Mouse (Mus musculus): ENCODE results near the gene Lhb.

Lhb gene

DNA sequence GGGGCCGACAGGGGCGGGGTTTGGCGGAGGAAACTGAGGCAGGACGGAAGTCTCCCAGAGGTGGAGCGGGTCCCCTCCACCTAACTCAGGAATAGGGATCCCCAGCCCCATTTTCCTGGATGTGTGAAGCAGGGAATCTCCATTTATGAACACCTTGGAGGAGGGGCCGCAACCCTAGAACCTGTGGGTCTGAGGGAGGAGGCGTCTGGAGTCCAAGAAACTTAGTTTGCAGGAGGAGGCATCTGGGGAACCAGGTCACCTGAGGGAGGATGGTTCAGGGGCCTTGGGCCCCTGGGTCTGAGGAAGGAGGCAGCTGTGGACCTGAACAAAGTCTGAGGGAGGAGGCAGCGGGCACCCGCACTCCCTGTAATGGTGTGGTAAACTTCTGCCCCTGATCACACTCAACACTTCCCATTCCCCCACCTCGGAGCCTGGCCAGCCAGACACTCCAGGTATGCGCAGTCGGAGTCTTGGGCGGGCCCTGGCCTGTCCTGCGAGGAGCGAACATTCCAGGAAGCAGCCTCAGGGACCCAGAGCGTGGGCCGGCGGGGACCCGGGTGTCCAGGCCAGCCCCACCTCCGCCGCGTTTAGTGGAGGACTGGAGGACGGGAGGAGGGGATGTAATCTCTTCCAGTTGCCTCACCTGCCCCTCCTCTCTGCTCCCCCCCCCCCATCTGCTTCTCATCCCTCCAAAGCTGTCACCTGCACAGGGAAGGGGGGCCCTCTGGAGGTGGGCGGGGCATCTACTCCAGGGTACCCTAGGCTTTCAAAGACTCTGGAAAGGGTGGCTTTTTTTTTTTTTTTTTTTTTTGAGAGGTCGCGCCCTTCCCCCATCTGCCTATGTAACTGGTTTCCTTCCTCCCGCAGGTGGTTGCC is 6.5 kb upstream of the Lhb start:
- no peak for DNase-seq (ENCODE audit: low spot score in 2 of 2)

DNA sequence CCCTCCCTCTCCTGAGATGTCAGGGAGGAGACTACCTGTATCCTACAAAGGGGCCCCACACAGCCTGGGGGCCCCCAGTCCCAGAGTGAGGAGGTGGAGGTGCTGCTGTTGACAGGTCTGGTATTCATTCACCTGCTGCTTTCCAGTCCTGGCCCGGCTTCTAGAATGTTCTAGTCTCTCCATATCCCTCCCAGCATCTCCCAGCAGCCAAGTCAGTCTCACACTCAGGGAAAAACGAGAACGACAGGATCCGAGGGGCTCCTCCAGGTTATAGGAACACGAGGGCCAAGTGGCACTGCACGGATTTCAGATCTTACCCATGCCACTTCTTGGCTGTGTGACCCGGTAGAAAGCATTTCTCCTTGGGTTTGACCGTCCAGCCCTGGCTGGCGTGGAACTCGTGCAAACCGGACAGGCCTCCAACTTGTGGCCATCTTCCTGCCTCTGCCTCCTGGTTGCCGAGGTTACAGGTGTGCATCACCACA is 5.8 kb upstream of the Lhb start:
- DNase-seq (ENCODE audit: low spot score in 2 of 2), result no peak

DNA sequence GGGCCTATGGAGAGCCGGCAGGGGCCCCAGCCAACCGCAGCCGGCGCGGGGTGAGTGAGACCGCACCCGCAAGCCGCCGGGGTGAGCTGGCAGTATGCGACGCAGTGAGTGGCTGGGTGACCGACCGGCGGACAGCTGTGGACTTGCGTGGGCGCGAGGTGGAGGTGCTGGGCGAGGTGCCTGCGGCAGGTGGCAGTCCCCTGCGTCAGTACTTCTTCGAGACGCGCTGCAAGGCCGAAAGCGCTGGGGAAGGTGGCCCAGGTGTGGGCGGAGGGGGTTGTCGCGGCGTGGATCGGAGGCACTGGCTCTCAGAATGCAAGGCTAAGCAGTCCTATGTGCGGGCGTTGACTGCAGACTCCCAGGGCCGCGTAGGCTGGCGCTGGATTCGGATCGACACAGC is 5.0 kb upstream of the Lhb start:
- DNase-seq (ENCODE audit: low spot score in 2 of 2), result no peak

DNA sequence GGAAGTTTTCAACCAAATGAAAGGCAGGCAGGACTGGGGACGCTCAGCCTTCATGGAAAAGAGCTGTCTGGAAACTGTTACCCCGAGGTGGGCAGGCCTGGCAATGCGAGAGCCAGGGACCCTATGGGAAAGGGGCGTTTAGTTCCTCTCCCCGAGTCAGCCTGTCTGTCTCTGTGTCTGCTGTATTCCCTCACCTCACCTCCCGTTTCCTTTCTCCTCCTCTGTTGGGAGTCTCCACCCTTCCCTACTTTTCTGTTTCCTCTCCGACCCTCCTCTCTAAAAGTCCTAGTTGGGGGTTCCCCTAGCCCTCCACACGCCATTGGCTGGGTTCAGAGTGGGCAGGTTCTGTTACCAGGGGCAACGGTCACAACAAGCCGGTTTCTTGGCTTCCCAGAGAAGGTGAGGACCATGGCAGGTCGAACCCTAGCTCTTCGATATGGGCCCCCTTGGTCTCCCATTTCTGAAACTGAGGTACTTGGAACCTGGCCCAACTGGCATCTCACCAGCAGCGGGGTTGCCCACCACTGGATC is 2.6 kb upstream of the Lhb start:
- no peak for DNase-seq (ENCODE audit: low spot score in 2 of 2)

DNA sequence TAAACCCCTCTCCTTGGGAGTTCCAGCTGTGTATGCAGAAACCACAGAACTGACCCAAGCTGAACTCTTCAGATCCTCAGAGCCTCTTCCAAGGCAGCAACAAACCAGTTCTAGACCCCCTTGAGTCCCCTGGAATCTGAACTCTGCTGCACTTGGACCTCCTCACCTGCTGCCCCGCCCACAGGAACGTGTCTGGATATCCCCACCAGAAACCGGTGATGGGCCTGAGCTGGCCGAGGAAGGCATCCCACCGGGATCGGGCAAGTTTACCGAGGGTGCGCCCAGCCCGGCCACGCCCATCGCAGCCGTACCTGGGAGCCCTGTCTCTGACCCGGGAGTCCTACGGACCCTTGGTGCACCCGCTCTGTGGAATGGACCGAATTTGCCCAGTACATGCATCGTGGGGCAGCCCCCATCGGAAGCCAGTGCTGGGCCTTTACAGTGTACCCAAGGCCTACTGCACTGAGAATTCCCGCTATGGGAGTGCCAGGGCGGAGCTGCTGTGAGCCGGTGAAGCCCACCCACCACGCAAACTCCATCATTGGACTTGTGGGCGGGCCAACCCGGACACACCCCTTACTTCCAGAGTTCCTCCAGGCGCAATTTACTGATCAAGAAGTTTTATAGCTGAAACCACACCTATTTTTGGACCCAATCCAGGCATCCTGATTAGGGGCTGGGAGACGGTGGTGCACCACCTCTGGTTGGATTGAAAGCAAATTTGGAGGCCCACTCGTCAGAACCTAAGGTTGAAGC is 583 bp upstream of the Lhb start:
- no peak for DNase-seq (ENCODE audit: low spot score in 2 of 2)

DNA sequence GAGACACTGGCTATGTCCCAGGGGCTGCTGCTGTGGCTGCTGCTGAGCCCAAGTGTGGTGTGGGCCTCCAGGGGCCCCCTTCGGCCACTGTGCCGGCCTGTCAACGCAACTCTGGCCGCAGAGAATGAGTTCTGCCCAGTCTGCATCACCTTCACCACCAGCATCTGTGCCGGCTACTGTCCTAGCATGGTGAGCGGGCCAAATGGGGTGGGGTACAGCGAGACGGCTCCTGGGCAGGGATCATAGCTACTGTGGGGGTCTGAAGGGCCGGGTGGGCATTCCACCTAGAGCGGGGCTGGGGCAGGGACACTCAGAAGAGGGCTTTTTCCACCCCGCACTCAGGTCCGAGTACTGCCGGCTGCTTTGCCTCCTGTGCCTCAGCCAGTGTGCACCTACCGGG is 574 bp downstream of the Lhb start:
- no peak for DNase-seq (ENCODE audit: low spot score in 2 of 2)

DNA sequence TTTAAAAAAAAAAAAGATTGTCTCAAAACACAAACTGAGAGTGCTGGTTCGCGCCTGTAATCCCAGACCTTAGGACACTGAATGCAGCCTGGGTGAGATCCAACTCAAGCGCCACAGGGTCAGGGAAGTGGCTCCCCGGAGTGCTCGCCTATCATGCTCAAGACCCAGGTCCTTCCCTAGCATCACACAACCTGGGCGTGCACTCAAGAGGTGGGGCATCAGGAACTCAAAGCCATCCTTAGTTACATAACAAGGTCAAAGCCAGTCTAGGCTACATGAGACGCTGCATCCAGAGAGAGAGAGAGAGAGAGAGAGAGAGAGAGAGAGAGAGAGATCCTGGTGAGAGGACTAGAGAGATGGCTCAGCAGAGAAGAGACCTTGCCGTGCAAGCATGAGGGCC is 5.9 kb downstream of the Lhb start:
- no peak for DNase-seq (ENCODE audit: low spot score in 2 of 2)

DNA sequence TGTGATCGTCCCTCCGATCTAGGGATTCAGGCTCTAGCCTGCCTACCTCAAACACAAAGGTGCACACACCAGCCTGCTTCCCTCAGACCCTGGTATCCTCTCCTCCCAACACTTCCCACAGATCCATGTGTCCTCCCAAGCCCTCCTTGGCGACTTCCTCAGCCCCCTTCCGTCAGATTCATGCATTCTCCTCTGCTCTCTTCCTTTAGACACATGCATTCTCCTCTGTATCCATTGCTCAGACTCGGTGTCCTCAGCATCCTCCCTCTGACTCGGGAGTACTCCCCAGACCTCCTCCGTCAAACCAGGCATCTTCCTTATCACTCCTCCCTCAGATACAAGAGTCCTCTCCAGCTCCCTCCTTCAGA is 13.2 kb downstream of the Lhb start:
- DNase-seq (ENCODE audit: low spot score in 2 of 2), result no peak

DNA sequence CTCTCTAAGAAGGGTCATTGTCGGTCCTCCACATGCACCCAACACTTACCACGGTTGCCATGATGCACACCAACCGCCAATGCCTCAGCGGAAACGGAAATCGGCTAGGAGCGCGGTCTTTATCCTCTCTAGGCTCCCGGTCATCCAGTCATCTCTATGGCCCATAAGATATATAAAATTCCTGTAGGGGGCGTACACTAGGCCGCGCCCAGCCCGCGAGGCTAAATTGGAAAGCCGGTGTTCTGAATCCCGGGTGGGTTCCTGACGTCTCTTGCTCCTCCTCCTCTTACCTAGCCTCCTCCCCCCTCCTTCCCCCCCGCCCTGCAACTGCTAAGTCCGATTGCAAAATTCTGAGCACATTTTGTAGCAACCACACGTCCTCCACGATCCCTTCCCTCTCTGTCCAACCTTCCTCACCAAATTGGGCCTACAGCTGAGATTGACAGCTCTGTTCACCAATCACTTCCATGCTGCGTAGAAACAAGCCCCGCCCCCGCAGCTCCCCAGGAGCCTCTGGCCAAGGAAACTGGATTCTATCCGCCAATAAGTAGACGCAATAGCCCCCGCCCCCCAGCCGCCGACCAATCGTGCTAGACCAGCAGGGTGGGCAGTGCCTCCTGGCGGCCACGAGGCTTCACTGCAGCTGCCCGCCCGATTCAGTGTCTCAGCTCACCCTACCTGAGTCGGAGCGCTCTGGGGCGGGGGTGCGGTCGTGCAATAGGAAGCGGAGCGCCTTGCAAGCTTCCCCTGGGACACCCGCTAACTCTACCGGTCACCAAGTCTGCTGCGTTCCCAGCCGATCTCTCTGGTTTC is 13.8 kb downstream of the Lhb start, which contains the start of gene Gys1:
TSS of gene Gys1 (plus strand) at position 642 of the 813 bp plus-strand sequence.
- DNase-seq (ENCODE audit: low spot score in 2 of 2), result peak; percentile 99 to 100

DNA sequence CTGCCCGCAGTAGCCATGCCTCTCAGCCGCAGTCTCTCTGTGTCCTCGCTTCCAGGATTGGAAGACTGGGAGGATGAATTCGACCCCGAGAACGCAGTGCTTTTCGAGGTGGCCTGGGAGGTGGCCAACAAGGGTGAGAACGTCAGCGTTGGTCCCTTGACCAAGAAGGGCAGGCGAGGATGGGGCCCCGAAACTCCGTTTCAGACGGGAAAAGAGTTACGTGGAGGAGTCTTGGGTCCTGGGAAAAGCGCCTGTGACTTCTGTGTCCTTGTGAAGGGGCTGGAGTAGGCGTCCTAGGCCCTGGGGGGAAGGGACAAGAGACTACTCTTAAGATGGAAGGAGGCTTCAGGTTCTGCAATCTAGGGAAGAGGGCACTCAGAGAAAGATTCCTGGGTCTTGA is 14.4 kb downstream of the Lhb start:
- no peak for DNase-seq (ENCODE audit: low spot score in 2 of 2)

DNA sequence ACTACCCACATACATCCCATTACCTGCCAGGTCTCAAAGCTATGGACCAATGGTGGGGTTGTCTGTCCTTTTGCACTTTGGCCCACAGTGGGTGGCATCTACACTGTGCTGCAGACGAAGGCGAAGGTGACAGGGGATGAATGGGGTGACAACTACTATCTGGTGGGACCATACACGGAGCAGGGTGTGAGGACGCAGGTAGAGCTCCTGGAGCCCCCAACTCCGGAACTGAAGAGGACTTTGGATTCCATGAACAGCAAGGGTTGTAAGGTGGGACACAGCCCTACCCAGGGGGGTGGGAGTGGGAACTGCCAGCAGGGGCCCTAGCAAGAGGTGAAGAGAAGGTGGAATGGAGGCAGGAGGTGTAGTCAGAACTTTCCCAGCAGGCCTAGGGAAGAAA is 15.8 kb downstream of the Lhb start:
- no peak for DNase-seq (ENCODE audit: low spot score in 2 of 2)

DNA sequence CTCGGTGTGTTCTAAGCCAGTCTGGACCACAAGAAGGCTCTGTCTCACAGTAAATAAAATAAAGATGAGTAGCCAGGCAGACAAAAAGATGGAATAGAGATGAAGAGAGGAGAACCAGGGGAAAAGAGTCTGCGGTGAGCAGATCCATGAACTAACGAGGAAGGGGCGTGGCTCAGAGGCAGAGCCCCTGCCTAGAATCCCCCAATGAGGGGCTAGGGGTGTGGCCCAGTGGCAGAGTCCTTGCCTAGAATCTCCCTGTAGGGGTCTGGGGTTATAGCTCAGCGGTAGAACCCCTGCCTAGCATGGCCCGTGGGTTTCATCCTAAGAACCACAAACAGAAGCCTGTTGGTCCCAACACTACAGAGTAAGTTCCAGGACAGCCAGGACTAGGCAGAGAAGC is 16.4 kb downstream of the Lhb start:
- no peak for DNase-seq (ENCODE audit: low spot score in 2 of 2)

DNA sequence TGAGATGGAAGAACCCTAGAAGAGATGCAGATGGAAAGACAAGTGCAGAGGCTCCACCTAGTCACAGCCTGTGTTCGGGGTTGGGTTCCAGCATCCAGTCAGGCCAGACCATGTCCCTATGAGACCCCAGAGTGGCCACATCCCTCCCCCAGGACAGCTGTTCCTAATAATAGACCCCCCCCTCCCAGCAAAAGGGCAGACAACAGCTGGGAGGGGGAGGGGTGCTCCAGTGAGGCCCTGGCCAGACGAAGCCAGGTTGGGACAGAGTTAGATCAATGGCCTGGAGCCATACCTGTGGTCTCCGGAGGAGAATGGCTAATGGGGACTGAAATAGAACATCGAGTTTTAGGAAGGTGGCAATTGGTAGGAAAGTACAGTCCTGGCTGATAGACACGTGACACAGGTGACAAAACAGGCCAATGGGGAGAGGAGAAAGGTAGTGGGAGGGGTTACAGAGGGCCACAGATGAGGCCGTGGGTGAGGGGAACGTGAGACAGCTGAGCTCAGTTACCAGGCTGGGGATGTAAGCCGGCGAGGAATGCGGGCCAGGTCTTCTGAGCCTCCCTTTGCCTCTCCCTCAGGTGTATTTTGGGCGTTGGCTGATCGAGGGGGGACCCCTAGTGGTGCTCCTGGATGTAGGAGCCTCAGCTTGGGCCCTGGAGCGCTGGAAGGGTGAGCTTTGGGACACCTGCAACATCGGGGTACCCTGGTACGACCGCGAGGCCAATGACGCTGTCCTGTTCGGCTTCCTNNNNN is 17.1 kb downstream of the Lhb start, which contains the start of gene Ruvbl2:
TSS of gene Ruvbl2 (minus strand) at position 576 of the 756 bp plus-strand sequence.
- no peak for DNase-seq (ENCODE audit: low spot score in 2 of 2)

DNA sequence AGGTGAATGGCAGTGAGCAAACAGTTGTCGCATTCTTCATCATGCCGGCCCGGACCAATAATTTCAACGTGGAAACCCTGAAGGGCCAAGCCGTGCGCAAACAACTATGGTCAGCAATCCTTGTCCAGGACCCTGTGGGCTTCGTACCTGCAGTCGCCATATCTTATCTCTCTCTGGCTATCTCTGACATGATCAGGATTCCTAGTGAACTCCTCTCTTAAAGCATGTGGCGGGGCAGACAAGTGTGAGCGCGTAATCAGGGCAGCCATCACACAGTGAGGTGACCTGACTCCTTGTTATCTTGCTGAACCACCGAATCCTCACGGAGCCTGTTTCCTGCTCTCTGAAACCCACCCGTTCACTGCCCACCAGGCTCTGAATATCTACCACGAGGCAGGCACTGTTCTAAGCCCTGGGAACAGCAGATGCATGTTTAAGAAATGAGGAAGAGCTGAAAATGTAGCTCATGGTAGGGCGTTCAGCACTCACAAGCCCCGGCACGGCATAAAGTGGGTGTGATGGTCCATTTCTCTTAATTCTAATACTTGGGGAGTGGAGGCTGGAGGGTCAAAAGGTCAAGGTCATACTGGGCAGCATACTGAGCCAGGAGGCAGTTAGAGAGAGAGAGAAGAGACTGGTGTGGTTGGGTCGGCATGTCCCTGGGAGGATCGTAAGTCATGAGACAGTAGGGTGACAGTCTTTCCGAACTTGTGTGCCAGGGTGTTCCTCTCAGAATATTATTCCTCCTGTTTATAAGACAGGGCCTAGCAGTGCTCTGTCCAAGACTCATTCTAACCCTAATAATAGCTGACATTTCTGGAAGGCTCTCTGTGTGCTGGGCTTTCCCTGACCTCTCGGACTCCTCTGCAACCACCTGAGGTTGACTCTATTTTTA is 23.2 kb downstream of the Lhb start:
- DNase-seq (ENCODE audit: low spot score in 2 of 2), result no peak

DNA sequence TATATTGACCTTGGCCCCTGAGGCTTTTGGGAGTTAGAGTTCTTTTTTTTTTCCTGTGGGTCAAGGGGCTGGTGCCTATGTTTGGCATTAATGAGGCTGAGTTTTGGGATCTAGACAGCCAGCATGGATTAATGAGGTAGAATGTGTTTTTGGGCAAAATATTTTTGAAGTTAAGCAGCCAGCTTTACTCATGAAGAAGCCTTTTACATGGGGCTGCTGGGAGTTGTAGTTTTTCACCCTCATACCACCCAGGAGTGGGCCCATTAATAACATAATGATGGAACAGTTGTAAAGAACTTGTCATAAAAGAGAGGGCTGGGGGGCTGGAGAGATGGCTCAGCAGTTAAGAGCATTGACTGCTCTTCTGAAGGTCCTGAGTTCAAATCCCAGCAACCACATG is 26.0 kb downstream of the Lhb start:
- no peak for DNase-seq (ENCODE audit: low spot score in 2 of 2)

DNA sequence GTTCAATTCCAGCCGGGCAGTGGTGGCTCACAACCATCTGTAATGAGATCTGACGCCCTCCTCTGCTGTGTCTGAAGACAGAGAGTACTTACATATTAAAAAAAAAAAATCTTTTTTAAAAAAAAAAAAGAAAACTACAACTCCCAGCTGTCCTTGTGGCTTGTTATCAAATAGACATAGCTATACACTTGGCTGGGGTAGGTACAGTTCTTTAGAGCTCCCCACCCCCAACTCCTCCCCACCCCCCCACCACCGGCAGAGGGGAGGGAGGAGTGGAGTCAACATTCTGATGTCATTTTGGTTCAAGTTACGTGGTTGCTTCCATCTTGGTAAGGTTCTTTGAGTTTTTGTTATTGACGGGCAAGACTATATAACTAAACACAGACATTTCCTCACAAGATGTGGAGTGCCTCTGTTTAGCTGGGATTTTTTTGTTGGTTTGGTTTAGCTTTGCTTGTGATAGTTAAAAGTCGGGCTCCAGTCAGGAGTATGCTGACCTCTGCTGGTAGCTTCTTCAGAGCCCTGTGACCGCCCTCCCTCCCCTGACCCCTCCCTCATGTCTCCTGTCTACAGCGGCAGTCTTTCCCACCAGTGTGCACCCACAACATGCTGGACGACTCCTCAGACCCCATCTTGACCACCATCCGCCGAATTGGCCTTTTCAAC is 26.8 kb downstream of the Lhb start:
- no peak for DNase-seq (ENCODE audit: low spot score in 2 of 2)

DNA sequence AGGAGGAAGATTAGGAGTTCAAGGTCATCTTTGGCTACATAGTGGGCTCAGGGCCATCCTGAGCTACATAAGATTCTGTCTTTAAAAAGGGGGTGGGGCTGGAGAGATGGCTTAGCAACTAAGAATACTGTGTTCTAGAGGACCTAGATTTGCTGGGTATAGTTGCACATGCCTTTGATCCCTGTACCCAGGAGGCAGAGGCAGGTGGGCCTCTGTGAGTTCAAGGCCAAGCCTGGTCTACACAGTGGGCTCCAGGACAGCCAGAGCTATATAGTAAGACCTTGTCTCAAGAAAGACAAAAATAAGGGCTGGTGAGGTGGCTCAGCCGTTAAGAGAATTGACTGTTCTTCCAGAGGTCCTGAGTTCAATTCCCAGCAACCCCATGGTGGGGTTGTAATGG is 29.4 kb downstream of the Lhb start:
- no peak for DNase-seq (ENCODE audit: low spot score in 2 of 2)

DNA sequence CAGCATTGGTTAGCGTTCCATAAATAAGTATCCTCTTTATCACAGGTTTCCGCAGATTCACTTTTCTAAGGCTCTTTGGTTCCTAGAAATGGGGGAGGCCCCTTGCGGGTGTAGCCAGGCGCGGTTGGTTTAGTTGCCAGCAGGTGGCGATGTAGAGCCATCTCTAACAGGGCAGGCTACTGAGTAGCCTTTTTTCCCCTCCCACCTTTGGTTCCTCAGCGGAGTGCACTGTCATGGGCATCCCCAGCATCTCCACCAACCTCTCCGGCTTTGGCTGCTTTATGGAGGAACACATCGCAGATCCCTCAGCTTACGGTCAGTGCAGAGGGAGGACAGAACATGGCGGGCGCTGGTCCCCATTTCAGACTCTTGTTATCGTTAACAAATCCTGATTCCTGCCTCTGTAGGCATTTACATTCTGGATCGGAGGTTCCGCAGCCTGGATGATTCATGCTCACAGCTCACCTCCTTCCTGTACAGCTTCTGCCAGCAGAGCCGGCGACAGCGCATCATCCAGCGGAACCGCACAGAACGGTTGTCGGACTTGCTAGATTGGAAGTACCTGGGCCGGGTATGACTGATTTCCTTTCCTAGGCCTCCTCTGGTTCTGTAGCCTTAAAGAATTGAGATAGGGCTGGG is 30.8 kb downstream of the Lhb start:
- DNase-seq (ENCODE audit: low spot score in 2 of 2), result peak; percentile 74 to 76

DNA sequence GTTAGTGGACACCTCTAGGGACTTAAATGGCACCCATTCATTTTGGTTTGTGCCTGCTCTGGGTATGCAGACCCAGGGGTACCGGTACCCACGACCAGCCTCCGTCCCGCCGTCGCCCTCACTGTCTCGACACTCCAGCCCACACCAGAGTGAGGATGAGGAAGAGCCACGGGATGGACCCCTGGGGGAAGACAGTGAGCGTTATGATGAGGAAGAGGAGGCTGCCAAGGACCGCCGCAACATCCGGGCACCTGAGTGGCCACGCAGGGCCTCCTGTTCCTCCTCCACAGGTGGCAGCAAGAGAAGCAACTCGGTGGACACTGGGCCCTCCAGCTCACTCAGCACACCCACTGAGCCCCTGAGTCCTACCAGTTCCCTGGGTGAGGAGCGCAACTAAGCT is 34.4 kb downstream of the Lhb start:
- DNase-seq (ENCODE audit: low spot score in 2 of 2), result no peak

All from heart, adult 9 months (tissue).